Mouse (Mus musculus) stomach, embryonic 14.5 days (tissue): ENCODE data around the gene Gna12. TPM values are rescaled to one million over a fixed set of nuclear protein-coding genes. Genes with fewer than 3 reads are reported as not detected.

Experiments
- ATAC-seq: fragments of 200-750 bp; cut with Nextera tagmentation; 2 replicates; pipeline ENCODE4 v1.8.0; 2017; ENCODE audit warnings: low read depth, moderate TSS enrichment; ENCODE audit not compliant: insufficient number of reproducible peaks, insufficient read depth, low FRiP score
- H3K27ac ChIP-seq: fragments of 300-500 bp; sonication (generic); 2 replicates; pipeline ENCODE4 v1.5.1; 2014; ENCODE audit warnings: mild to moderate bottlenecking, low read length, moderate library complexity, mixed read lengths
- H3K27me3 ChIP-seq: fragments of 300-500 bp; sonication (generic); 2 replicates; pipeline ENCODE4 v1.6.1; 2014; ENCODE audit warnings: low read length, control low read depth, mixed read lengths; ENCODE audit not compliant: control insufficient read depth, insufficient read depth
- H3K36me3 ChIP-seq: fragments of 300-500 bp; sonication (generic); 2 replicates; pipeline ENCODE4 v1.6.1; 2014; ENCODE audit warnings: mild to moderate bottlenecking, control low read depth, low read length, moderate library complexity, mixed read lengths; ENCODE audit not compliant: control insufficient read depth, insufficient read depth
- H3K4me1 ChIP-seq: fragments of 300-500 bp; sonication (generic); 2 replicates; pipeline ENCODE4 v1.6.1; 2014; ENCODE audit warnings: low read length, control low read depth, mixed read lengths; ENCODE audit not compliant: control insufficient read depth, insufficient read depth
- H3K4me2 ChIP-seq: fragments of 300-500 bp; sonication (generic); replicated peaks from 2 replicates; pipeline ENCODE4 v1.6.1; 2014; ENCODE audit warnings: low read depth, low read length, control low read depth
- H3K4me3 ChIP-seq: fragments of 300-500 bp; sonication (generic); 2 replicates; pipeline ENCODE4 v1.5.1; 2014; ENCODE audit warnings: low read depth, low read length, control low read depth
- H3K9ac ChIP-seq: fragments of 300-500 bp; sonication (generic); replicated peaks from 2 replicates; pipeline ENCODE4 v1.6.1; 2014; ENCODE audit warnings: low read depth, mild to moderate bottlenecking, control low read depth, low read length, moderate library complexity, mixed read lengths
- H3K9me3 ChIP-seq: fragments of 300-500 bp; sonication (generic); 2 replicates; pipeline ENCODE4 v1.6.1; 2016; ENCODE audit warnings: low read depth, low read length, control low read depth; ENCODE audit not compliant: control insufficient read depth
- WGBS: fragments of 180-500 bp; shearing (Covaris S2); extraction: QIAGEN DNeasy Blood & Tissue Kit; methylation state at CpG from one replicate; pipeline ENCODE4 v1.1.7; 2014; 5-methylcytosine and 5-hydroxymethylcytosine counted together
- polyA plus RNA-seq: library from polyadenylated mRNA; unstranded; fragments of >200 nt; fragmentation: Nextera tagmentation; extraction: Ambion mirVana; gene quantifications from 2 replicates; pipeline ENCODE4 v1.2.1, GENCODE M21; 2014

The Gna12 gene
- polyA plus RNA-seq, 1 experiment from 2014 or later: 17.2 TPM

- no peak overlapping the region for H3K4me2 ChIP-seq
- no peak for ATAC-seq
- H3K4me3 ChIP-seq: no peak overlapping the region
- no peaks in the 10 kb centered on the region for H3K9me3 ChIP-seq
- H3K36me3 ChIP-seq: no peaks in the 10 kb centered on the region
- H3K27me3 ChIP-seq: peaks cover 3% of the 10 kb centered on the region; the same call in 1 of the 2 replicates
- 85% methylated on average over 11 of the region's 11 CpGs for WGBS
- H3K9ac ChIP-seq: no peak overlapping the region
- peaks cover 4% of the 10 kb centered on the region; the same call in 1 of the 2 replicates for H3K4me1 ChIP-seq
- no peak overlapping the region for H3K27ac ChIP-seq
These were observed 99.0 kb downstream of the Gna12 start for GRCm38 (mm10) chr5:140731040-140731797.

GRCm38 (mm10) chr5:140726946-140727740 is 103.1 kb downstream of the Gna12 start:
- H3K9ac ChIP-seq: no peak overlapping the region
- H3K36me3 ChIP-seq: no peaks in the 10 kb centered on the region
- no peaks in the 10 kb centered on the region for H3K4me1 ChIP-seq
- ATAC-seq: no peak
- H3K27ac ChIP-seq: no peak overlapping the region
- H3K4me2 ChIP-seq: no peak overlapping the region
- H3K27me3 ChIP-seq: no peaks in the 10 kb centered on the region
- no peaks in the 10 kb centered on the region for H3K9me3 ChIP-seq
- 82% methylated on average over 17 of the region's 17 CpGs for WGBS
- H3K4me3 ChIP-seq: no peak overlapping the region

GRCm38 (mm10) chr5:140726062-140726839 is 104.0 kb downstream of the Gna12 start:
- Histone ChIP-seq H3K9ac (no peak overlapping the region), H3K4me3 (no peak overlapping the region), H3K9me3 (no peaks in the 10 kb centered on the region), H3K27me3 (no peaks in the 10 kb centered on the region), H3K27ac (no peak overlapping the region), H3K4me2 (no peak overlapping the region), H3K4me1 (no peaks in the 10 kb centered on the region), H3K36me3 (no peaks in the 10 kb centered on the region)
- no peak for ATAC-seq
- 74% methylated on average over 7 of the region's 7 CpGs for WGBS

GRCm38 (mm10) chr5:140723822-140724221 is 106.4 kb downstream of the Gna12 start, which contains the start of gene Amz1:
Gene Amz1 (plus strand): TSS chr5:140724127.
- WGBS: 82% methylated on average over 13 of the region's 13 CpGs

GRCm38 (mm10) chr5:140722121-140722520 is 108.1 kb downstream of the Gna12 start:
- WGBS: 79% methylated on average over 3 of the region's 3 CpGs
- H3K27me3 ChIP-seq: no peaks in the 10 kb centered on the region
- no peak for ATAC-seq

More at GRCm38 (mm10) chr5:140723822-140724221, 106.4 kb downstream of the Gna12 start, which contains the start of gene Amz1:
- Histone ChIP-seq H3K27ac (no peak within 1 kb of the TSS), H3K4me1 (no peaks in the 10 kb centered on the region), H3K9me3 (no peaks in the 10 kb centered on the region), H3K9ac (no peak within 1 kb of the TSS), H3K4me2 (no peak within 1 kb of the TSS), H3K36me3 (peaks cover 2% of the 10 kb centered on the region; the same call in 1 of the 2 replicates), H3K4me3 (no peak within 1 kb of the TSS), H3K27me3 (no peaks in the 10 kb centered on the region)
- no peak for ATAC-seq

GRCm38 (mm10) chr5:140720773-140721172 is 109.5 kb downstream of the Gna12 start:
- H3K9ac ChIP-seq: no peak overlapping the region
- H3K4me1 ChIP-seq: no peaks in the 10 kb centered on the region
- H3K4me3 ChIP-seq: no peak overlapping the region
- H3K27ac ChIP-seq: no peak overlapping the region
- H3K9me3 ChIP-seq: no peaks in the 10 kb centered on the region
- ATAC-seq: no peak
- H3K4me2 ChIP-seq: no peak overlapping the region
- no peaks in the 10 kb centered on the region for H3K27me3 ChIP-seq
- 80% methylated on average over 7 of the region's 7 CpGs for WGBS
- H3K36me3 ChIP-seq: peaks cover 29% of the 10 kb centered on the region

More at GRCm38 (mm10) chr5:140722121-140722520, 108.1 kb downstream of the Gna12 start:
- H3K4me2 ChIP-seq: no peak overlapping the region
- no peaks in the 10 kb centered on the region for H3K4me1 ChIP-seq
- no peak overlapping the region for H3K4me3 ChIP-seq
- H3K9ac ChIP-seq: no peak overlapping the region
- no peak overlapping the region for H3K27ac ChIP-seq
- no peaks in the 10 kb centered on the region for H3K9me3 ChIP-seq
- peaks cover 18% of the 10 kb centered on the region; the same call in 1 of the 2 replicates for H3K36me3 ChIP-seq

- Histone ChIP-seq H3K4me3 (no peak overlapping the region), H3K36me3 (peaks cover 60% of the 10 kb centered on the region)
- no peak for ATAC-seq
These were observed 119.2 kb downstream of the Gna12 start for GRCm38 (mm10) chr5:140711040-140711439.

GRCm38 (mm10) chr5:140710315-140710714 is 119.9 kb downstream of the Gna12 start:
- no peaks in the 10 kb centered on the region for H3K9me3 ChIP-seq
- H3K36me3 ChIP-seq: peaks cover 58% of the 10 kb centered on the region
- H3K4me3 ChIP-seq: no peak overlapping the region
- WGBS: 95% methylated on average over 6 of the region's 6 CpGs
- no peak overlapping the region for H3K27ac ChIP-seq
- ATAC-seq: no peak
- no peak overlapping the region for H3K9ac ChIP-seq
- H3K4me2 ChIP-seq: no peak overlapping the region
- peaks cover 8% of the 10 kb centered on the region; the same call in 1 of the 2 replicates for H3K4me1 ChIP-seq
- H3K27me3 ChIP-seq: no peaks in the 10 kb centered on the region

More at GRCm38 (mm10) chr5:140711040-140711439, 119.2 kb downstream of the Gna12 start:
- H3K27ac ChIP-seq: no peak overlapping the region
- H3K27me3 ChIP-seq: no peaks in the 10 kb centered on the region
- no peak overlapping the region for H3K9ac ChIP-seq
- H3K9me3 ChIP-seq: no peaks in the 10 kb centered on the region
- peaks cover under 1% of the 10 kb centered on the region; the same call in 1 of the 2 replicates for H3K4me1 ChIP-seq
- 82% methylated on average over 5 of the region's 5 CpGs for WGBS
- H3K4me2 ChIP-seq: no peak overlapping the region
